Mouse (Mus musculus) midbrain, embryonic 11.5 days (tissue): ENCODE data around the gene Rftn1. TPM values are rescaled to one million over a fixed set of nuclear protein-coding genes. Genes with fewer than 3 reads are reported as not detected.
A peak's percentile ranks its signal among the peaks of the same experiment; 100 is the strongest.

Experiments used
- ATAC-seq: fragments of 200-750 bp; cut with Nextera tagmentation; 2 replicates; pipeline ENCODE4 v1.8.0; 2017; ENCODE audit warnings: moderate TSS enrichment, moderate library complexity; ENCODE audit not compliant: low FRiP score
- DNase-seq: peaks from one replicate; pipeline ENCODE4 v3.0.0; 2015; ENCODE audit warnings: low spot score; ENCODE audit errors: missing footprints
- H3K27ac ChIP-seq: fragments of 300-500 bp; sonication (generic); 2 replicates; pipeline ENCODE4 v1.5.1; 2014; ENCODE audit warnings: low read depth, low read length
- H3K27me3 ChIP-seq: fragments of 300-500 bp; sonication (generic); 2 replicates; pipeline ENCODE4 v1.6.1; 2014; ENCODE audit warnings: mild to moderate bottlenecking, low read length, moderate library complexity, mixed read lengths; ENCODE audit not compliant: control insufficient read depth, insufficient read depth
- H3K36me3 ChIP-seq: fragments of 300-500 bp; sonication (generic); 2 replicates; pipeline ENCODE4 v1.6.1; 2014; ENCODE audit warnings: mild to moderate bottlenecking, low read length, moderate library complexity, mixed read lengths; ENCODE audit not compliant: control insufficient read depth, insufficient read depth
- H3K4me1 ChIP-seq: fragments of 300-500 bp; sonication (generic); 2 replicates; pipeline ENCODE4 v1.6.1; 2014; ENCODE audit warnings: low read length; ENCODE audit not compliant: control insufficient read depth, insufficient read depth
- H3K4me2 ChIP-seq: fragments of 300-500 bp; sonication (generic); 2 replicates; pipeline ENCODE4 v1.6.1; 2014; ENCODE audit warnings: mild to moderate bottlenecking, moderate library complexity
- H3K4me3 ChIP-seq: fragments of 300-500 bp; sonication (generic); 2 replicates; pipeline ENCODE4 v1.5.1; 2014; ENCODE audit warnings: low read depth, low read length
- H3K9ac ChIP-seq: fragments of 300-500 bp; sonication (generic); 2 replicates; pipeline ENCODE4 v1.6.1; 2014; ENCODE audit warnings: low read length
- H3K9me3 ChIP-seq: fragments of 300-500 bp; sonication (generic); 2 replicates; pipeline ENCODE4 v1.6.1; 2016; ENCODE audit warnings: low read length; ENCODE audit not compliant: control insufficient read depth
- WGBS: fragments of 180-500 bp; shearing (Covaris S2); extraction: QIAGEN DNeasy Blood & Tissue Kit; methylation state at CpG from one replicate; pipeline ENCODE4 v1.1.7; 2014; 5-methylcytosine and 5-hydroxymethylcytosine counted together
- polyA plus RNA-seq: library from polyadenylated mRNA; unstranded; fragments of >200 nt; fragmentation: Nextera tagmentation; extraction: Ambion mirVana; gene quantifications from 2 replicates; pipeline ENCODE4 v1.2.1, GENCODE M21; 2014

Gene Rftn1
- polyA plus RNA-seq, 1 experiment from 2014 or later, result 4.3 TPM

GRCm38 (mm10) chr17:49964471-49964870 lies 226.0 kb downstream of the Rftn1 start:
- Histone ChIP-seq H3K27ac (no peak overlapping the region), H3K27me3 (no peaks in the 10 kb centered on the region), H3K36me3 (no peaks in the 10 kb centered on the region), H3K9ac (no peak overlapping the region), H3K4me2 (no peak overlapping the region), H3K4me1 (no peaks in the 10 kb centered on the region), H3K9me3 (no peaks in the 10 kb centered on the region), H3K4me3 (no peak overlapping the region)
- ATAC-seq (no peak), DNase-seq (no peak)
- 94% methylated on average over 6 of the region's 6 CpGs for WGBS

DNA sequence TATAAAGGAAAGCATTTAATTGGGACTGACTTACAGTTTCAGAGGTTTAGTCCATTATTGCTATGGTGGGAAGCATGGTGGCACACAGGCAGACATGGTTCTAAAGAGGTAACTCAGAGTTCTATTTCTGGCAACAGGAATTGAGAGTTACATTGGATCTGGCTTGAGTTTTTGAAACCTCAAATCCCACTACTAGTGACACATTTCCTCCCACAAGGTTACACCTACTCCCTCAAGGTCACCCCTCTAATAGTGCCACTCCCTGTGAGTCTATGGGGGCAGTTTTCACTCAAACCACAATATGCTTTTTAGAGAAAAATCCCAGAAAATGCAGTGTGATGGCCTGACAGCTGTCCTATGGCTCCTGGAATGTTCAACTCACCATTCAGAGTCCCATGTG lies 231.5 kb downstream of the Rftn1 start:
- H3K9ac ChIP-seq, result no peak overlapping the region
- no peak overlapping the region for H3K27ac ChIP-seq
- H3K27me3 ChIP-seq, result no peaks in the 10 kb centered on the region
- no peak overlapping the region for H3K4me2 ChIP-seq
- ATAC-seq, result no peak
- no peaks in the 10 kb centered on the region for H3K4me1 ChIP-seq
- no peak for DNase-seq
- no peaks in the 10 kb centered on the region for H3K36me3 ChIP-seq
- no peaks in the 10 kb centered on the region for H3K9me3 ChIP-seq
- H3K4me3 ChIP-seq, result no peak overlapping the region

- H3K4me3 ChIP-seq, result peak overlapping the region; percentile 11; the same call in 1 of the 2 replicates
- ATAC-seq, result peak; percentile 63
- H3K4me2 ChIP-seq, result peak overlapping the region; percentile 40
- H3K27me3 ChIP-seq, result peaks cover 2% of the 10 kb centered on the region; the same call in 1 of the 2 replicates
- no peaks in the 10 kb centered on the region for H3K36me3 ChIP-seq
- H3K4me1 ChIP-seq, result peaks cover 6% of the 10 kb centered on the region; the same call in 1 of the 2 replicates
- no peaks in the 10 kb centered on the region for H3K9me3 ChIP-seq
- H3K9ac ChIP-seq, result peak overlapping the region; percentile 38; the same call in 1 of the 2 replicates
- H3K27ac ChIP-seq, result no peak overlapping the region
- peak; percentile 94 for DNase-seq
- WGBS, result 35% methylated on average over 22 of the region's 22 CpGs
These were observed 238.4 kb downstream of the Rftn1 start for GRCm38 (mm10) chr17:49951856-49952607.

GRCm38 (mm10) chr17:49951491-49951855 lies 239.0 kb downstream of the Rftn1 start:
- Histone ChIP-seq H3K4me3 (peak overlapping the region; percentile 11; the same call in 1 of the 2 replicates), H3K36me3 (no peaks in the 10 kb centered on the region), H3K9ac (peak overlapping the region; percentile 38; the same call in 1 of the 2 replicates), H3K27ac (no peak overlapping the region), H3K9me3 (no peaks in the 10 kb centered on the region), H3K4me1 (peaks cover 6% of the 10 kb centered on the region; the same call in 1 of the 2 replicates), H3K4me2 (peak overlapping the region; percentile 40; the same call in 1 of the 2 replicates), H3K27me3 (peaks cover 2% of the 10 kb centered on the region; the same call in 1 of the 2 replicates)
- DNase-seq, result peak; percentile 98
- ATAC-seq, result peak; percentile 49; the same call in 1 of the 2 replicates
- 10% methylated on average over 7 of the region's 7 CpGs for WGBS

GRCm38 (mm10) chr17:49942674-49943073 lies 247.8 kb downstream of the Rftn1 start:
- no peak for DNase-seq
- H3K4me3 ChIP-seq, result no peak overlapping the region
- H3K27me3 ChIP-seq, result no peaks in the 10 kb centered on the region
- no peak for ATAC-seq
- H3K4me2 ChIP-seq, result no peak overlapping the region
- H3K9me3 ChIP-seq, result no peaks in the 10 kb centered on the region
- no peaks in the 10 kb centered on the region for H3K4me1 ChIP-seq
- WGBS, result 71% methylated on average over 6 of the region's 6 CpGs
- no peaks in the 10 kb centered on the region for H3K36me3 ChIP-seq
- no peak overlapping the region for H3K9ac ChIP-seq
- no peak overlapping the region for H3K27ac ChIP-seq

Other genes with a start within 250 kb of the Rftn1 start
- 0.23 TPM in 1 of 2 replicates, not detected in the other for gene Dazl, start 103.0 kb upstream of the Rftn1 start, polyA plus RNA-seq